Mouse (Mus musculus) cerebellum, adult 18-20 months (tissue): ENCODE measurements around the gene Atf7ip.

Source experiments
- DNase-seq, 2 experiments: peaks; one replicate each; pipeline ENCODE4 v3.0.0; 2021

Gene Atf7ip

DNA sequence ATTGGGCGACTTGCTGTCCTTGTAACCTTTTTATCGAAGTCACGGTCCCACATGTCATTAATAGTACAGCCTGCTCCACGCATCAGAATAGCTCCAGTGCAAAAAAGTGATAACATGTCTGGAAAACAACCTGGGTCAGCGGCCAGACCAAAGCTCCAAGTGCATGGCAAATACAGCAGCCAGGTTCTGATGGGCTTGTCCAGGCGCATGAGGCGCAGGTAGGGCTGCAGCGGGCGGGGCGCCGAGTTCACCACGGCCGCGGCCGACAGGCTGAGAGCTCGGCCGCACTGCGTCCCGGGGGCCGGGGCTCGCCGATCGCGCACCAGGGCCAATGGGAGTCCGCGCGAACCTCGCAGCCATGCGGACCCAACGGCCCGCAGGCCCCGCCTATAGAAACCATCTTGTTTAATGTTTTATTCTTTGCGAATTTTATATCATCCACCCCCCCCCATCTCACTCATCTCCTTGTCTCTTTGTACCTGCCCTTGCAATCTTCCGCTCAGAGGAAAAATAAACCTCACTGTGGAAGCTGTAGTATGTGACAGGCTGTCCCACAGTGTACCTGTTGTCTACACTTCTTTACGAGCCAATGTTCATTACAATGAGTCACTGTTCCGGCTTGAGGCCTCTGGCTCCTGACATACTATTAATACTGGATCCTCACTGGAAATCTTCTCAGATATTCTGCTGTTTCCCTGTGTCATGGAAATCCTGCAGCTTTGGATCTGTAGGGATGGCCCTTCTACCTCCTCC is 19.0 kb upstream of the Atf7ip start:
- no peak for DNase-seq

- no peak for DNase-seq
Measured at GRCm38 (mm10) chr6:136487554-136487950, 18.4 kb upstream of the Atf7ip start.

DNA sequence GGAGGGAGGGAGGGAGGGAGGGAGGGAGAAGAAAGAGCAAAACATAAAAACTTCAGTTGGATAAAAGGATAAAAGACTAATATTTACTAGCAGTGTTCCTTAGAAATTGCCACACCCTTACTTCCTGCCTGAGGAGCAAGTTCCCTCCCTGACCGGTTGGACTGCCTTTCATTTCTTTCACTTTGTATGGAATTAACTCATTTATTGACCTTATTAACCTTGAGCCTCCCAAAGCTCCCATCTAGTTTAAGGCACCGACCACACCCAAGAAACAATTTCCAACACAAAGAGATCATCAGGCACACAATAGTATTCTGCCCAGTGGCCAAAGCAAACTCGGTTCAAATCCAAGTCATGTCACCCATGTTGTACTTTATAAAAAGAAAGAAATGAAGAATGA is 16.1 kb upstream of the Atf7ip start:
- DNase-seq, result no peak

DNA sequence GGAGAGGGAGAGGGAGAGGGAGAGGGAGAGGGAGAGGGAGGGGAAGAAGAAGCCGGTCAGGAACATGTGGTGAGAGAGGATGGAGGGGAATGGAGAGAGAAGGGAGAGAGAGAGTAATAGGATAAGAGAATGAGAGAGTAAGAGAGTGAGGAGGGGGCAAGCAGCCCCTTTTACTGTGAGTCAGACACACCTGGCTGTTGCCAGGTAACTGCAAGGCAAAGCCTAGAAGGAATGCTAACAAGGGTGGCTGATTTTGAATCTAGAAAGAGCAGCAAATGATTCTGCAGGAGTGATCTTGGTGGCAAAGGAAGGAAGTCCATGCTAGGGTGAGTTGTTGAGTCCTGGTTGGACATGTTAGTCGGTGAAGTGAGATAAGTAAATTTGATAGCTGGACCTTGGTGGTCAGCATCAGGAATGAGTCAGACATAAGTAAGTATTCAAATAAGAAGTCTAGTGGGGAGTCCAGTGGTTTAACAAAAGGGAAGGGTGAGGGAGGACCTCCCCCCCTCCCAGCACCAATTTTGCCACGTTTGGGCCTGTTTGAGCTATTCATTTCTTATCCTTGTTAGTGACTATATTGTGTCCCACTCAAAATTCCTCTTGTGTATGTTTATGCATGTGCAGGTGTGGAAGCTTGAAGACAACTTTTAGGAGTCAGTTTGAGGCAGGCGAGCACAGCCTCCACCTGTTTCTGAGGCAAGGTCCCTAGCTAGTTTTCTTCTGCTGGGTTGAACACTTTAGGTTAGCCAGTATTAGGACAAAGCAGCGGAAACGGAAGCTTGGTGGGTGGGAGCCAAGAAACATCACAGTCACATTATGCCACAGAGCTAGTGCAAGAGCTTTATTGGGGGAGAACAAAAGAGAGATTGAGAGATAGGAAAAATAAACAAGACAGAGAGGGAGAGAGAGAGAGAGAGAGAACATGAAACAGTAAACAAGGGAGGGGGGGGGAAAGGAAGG is 15.2 kb upstream of the Atf7ip start:
- no peak for DNase-seq

DNA sequence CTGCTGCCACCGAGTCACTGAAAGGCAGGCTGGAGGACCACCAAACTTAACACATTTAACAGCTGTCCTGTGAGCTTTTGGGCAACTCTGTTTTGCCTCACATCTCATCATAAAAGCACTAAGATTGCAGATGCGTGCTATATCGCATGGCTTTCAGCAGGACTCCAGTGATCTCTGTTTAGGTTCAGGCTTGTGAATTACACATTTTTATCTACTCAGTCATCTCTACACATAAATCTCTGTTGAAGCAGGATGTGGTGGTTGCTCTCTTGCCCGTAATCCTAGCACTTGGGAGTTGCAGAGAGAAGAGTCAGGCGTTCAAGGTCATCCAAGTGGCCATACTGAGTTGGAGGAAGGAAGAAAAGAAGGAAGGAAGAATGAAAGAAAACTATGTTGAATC is 14.3 kb upstream of the Atf7ip start:
- DNase-seq, result no peak

- no peak for DNase-seq
Measured at GRCm38 (mm10) chr6:136492251-136492650, 13.7 kb upstream of the Atf7ip start.

- no peak for DNase-seq
Measured at GRCm38 (mm10) chr6:136493486-136493885, 12.5 kb upstream of the Atf7ip start.

GRCm38 (mm10) chr6:136493910-136494751 is 11.8 kb upstream of the Atf7ip start:
- DNase-seq, result no peak

DNA sequence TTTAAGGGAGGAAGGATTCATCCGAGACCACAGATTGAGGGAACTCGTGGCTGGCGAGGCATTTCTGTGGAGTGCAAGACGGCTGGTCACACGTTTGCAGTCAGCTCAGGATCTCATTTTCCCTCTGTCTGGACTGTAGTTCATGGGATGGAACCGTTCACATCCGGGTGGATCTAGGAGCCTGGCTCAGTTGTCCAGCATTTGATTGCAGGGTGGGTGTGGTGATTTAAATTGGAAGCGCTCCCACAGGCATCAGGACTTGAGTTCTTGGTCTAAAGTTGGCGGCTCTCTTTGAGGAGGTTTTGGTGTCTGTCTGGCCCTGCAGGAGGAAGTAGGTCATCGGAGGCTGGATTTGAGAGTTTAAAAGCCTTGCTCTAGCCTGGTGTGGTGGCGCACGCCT is 10.9 kb upstream of the Atf7ip start:
- no peak for DNase-seq

GRCm38 (mm10) chr6:136497744-136498143 is 8.2 kb upstream of the Atf7ip start:
- no peak for DNase-seq

DNA sequence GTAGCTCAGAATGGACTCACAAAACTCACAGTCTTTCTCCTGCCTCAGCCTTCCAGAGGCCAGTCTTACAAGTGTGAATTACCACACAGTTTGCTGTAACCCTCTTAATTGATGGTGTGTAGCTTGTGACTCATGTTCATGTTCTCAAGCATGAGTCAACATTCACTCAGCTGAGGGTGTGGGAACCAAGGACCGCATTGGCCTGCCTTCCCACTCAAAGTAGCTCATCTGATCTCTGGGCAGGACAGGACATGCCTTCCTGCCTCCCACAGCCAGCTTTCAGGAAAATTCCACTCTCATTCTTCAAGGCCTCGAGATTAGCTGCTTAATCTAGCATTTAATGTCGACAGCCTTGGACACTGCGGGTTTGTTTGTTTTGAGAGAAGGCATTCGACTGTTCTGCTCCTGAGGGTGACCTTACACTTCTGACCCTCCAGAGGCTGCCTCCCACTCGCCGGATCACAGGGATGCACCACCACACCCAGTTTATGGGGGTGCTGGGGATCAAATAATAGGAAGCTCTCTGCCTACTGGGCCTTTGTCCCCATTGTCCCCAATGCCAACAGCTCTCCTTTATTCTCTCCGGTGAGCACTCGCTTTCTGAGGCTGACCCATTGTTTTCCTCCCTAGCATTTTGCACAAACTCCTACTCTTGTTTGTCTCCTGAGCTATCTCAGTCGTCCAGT is 6.5 kb upstream of the Atf7ip start:
- DNase-seq, result no peak

- no peak for DNase-seq
Measured at GRCm38 (mm10) chr6:136508652-136509051, 2.7 kb downstream of the Atf7ip start.

DNA sequence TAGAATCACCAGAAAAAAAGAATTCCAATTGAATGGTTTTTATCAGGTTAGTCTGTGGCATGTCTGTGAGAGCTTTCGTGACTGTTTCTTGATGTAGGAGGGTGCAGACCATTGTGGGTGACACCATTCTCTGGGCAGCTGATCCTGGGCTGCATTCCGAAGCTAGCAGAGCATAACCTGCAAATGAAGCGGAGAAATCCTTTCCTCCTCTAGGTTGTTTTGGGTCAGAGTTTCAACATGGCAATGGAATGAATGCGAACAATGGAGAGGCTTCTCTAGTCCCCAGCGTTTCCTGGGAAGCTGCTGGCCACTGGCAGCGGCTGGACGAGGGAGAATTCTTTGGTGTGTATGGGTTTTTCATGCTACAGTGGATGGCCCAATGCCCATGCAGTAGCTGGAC is 5.0 kb downstream of the Atf7ip start:
- no peak for DNase-seq

- DNase-seq, result no peak
Measured at GRCm38 (mm10) chr6:136512351-136512750, 6.4 kb downstream of the Atf7ip start.

DNA sequence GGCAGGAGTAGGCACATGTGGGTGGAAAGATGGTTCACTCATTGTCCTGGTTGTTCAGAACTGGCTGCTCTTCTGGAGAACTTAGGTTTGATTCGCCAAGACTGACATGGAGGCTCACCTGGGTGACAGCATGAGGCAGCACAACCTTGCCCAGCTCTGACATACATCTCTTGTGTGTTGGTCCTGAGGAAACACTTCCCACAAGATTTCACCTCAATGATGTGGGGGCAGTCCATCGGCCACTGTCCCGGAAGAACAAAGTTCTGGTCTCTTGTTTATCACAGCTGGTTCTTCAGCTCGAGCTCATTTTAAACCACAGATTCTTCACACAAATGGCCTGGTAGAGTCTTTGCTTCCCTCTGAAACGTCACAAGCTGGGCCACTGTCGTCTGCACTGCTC is 10.7 kb downstream of the Atf7ip start:
- no peak for DNase-seq

- no peak for DNase-seq
Measured at GRCm38 (mm10) chr6:136517221-136517620, 11.3 kb downstream of the Atf7ip start.

- peak; percentile 95 to 97 for DNase-seq
Measured at GRCm38 (mm10) chr6:136518537-136519246, 12.7 kb downstream of the Atf7ip start.

- no peak for DNase-seq
Measured at GRCm38 (mm10) chr6:136519254-136519653, 13.3 kb downstream of the Atf7ip start.

- DNase-seq, result no peak
Measured at GRCm38 (mm10) chr6:136520361-136520760, 14.4 kb downstream of the Atf7ip start.

- DNase-seq, result no peak
Measured at GRCm38 (mm10) chr6:136521681-136522080, 15.7 kb downstream of the Atf7ip start.

DNA sequence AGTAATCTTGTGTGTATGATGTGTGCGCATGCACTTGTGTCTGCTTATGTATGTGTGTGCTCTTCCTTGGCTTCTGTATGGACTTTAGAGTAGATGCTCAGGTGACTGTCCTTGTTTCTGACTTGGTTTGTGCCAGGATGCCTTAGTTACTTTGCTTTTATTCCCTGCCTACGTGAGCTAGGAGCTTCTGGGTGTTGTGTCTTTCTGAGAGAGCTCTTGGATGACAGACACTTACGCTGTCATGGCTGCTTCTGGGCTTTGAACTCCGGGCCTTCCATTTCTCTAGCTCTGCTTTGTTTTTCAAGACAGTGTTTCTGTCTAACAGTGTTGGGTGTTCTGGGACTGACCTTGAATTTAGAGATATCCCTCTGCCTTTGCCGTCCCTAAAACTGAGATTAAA is 16.7 kb downstream of the Atf7ip start:
- DNase-seq, result no peak

DNA sequence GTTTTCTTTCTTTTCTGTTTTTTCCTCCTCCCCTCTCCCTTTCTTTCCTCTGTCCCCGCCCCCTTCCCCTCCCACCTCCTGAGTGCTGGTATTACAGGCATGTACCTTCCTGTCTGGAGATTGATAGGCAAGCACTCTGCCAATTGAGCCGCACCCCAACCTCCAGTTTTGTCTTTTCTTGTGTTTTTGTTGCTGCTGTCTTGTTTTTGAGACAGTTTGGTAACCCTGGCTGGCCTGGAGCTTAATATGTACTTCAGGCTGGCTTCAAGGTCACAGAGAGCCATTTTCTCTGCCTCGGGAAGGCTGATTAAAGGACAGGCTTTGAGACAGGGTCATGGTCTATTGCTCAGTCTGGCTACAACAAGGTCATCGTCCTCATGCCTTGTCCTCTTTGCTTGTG is 18.8 kb downstream of the Atf7ip start:
- DNase-seq, result no peak
